Mouse (Mus musculus): ENCODE measurements around the gene Nipsnap3a.

- TF ChIP-seq POLR2A (IDR thresholded peaks at IDR 0.05; ENCODE audit: extremely low read depth, insufficient read depth, low read length) (no peak), CTCF (IDR thresholded peaks at IDR 0.05; ENCODE audit: low read depth, low read length) (no peak)
Measured at GRCm38 (mm10) chr4:53014421-53014820, 25.3 kb downstream of the Nipsnap3a start.

All from liver, adult 2 months (tissue).